Mouse (Mus musculus) megakaryocyte, embryonic 14.5 days (primary cell): ENCODE measurements around the gene Ermp1. TPM values are rescaled to one million over a fixed set of nuclear protein-coding genes. Genes with fewer than 3 reads are reported as not detected.

Experiments
- H3K27me3 ChIP-seq: replicated peaks from 2 replicates; pipeline ENCODE3; 2012; ENCODE audit warnings: inconsistent platforms
- H3K36me3 ChIP-seq: replicated peaks from 2 replicates; pipeline ENCODE3; 2012; ENCODE audit warnings: low read length, inconsistent platforms, mixed read lengths
- H3K4me1 ChIP-seq: 2 replicates; pipeline ENCODE4 v1.6.1; 2012; ENCODE audit warnings: inconsistent platforms
- H3K4me3 ChIP-seq: replicated peaks from 2 replicates; pipeline ENCODE3; 2012; ENCODE audit warnings: moderate library complexity, mild to moderate bottlenecking, inconsistent platforms
- H3K9me3 ChIP-seq: 2 replicates; pipeline ENCODE4 v1.6.1; 2012; ENCODE audit warnings: inconsistent platforms
- FLI1 ChIP-seq: IDR thresholded peaks from 2 replicates; pipeline ENCODE4 v1.6.1; 2012; ENCODE audit warnings: low read length, inconsistent platforms, mixed read lengths
- GATA1 ChIP-seq: IDR thresholded peaks from 3 replicates; pipeline ENCODE4 v1.6.1; 2012; ENCODE audit warnings: mixed read lengths, low read length, inconsistent platforms, borderline replicate concordance
- polyA plus RNA-seq: library from polyadenylated mRNA; stranded (reverse); fragments of >175 nt; gene quantifications from 2 replicates; pipeline ENCODE4 v1.2.3, GENCODE M21; 2012; ENCODE audit warnings: low replicate concordance; ENCODE audit not compliant: insufficient read depth

Gene Ermp1
- polyA plus RNA-seq, 1 experiment, result 0.92 TPM

- Histone ChIP-seq H3K4me1 (peaks cover 13% of the 10 kb centered on the region), H3K36me3 (no peaks in the 10 kb centered on the region), H3K4me3 (no peak overlapping the region), H3K27me3 (peaks cover 23% of the 10 kb centered on the region), H3K9me3 (peaks cover 18% of the 10 kb centered on the region)
- TF ChIP-seq FLI1 (no peak), GATA1 (no peak)
Observed at GRCm38 (mm10) chr19:29653768-29654265, 5.6 kb upstream of the Ermp1 start.

- peaks cover 23% of the 10 kb centered on the region for H3K9me3 ChIP-seq
- H3K4me3 ChIP-seq, result no peak overlapping the region
- TF ChIP-seq FLI1 (no peak), GATA1 (no peak)
- peaks cover 15% of the 10 kb centered on the region for H3K36me3 ChIP-seq
- H3K4me1 ChIP-seq, result peaks cover 22% of the 10 kb centered on the region
- H3K27me3 ChIP-seq, result peaks cover 15% of the 10 kb centered on the region
Observed at GRCm38 (mm10) chr19:29649683-29650082, 1.5 kb upstream of the Ermp1 start.

GRCm38 (mm10) chr19:29648550-29648914, 317 bp upstream of the Ermp1 start:
- Histone ChIP-seq H3K36me3 (peaks cover 16% of the 10 kb centered on the region), H3K4me3 (peak overlapping the region; percentile 99), H3K9me3 (peaks cover 23% of the 10 kb centered on the region), H3K27me3 (peaks cover 11% of the 10 kb centered on the region), H3K4me1 (peaks cover 18% of the 10 kb centered on the region)
- no peak for TF ChIP-seq GATA1
- TF ChIP-seq FLI1, result no peak

- Histone ChIP-seq H3K27me3 (peaks cover 14% of the 10 kb centered on the region), H3K4me3 (no peak overlapping the region), H3K4me1 (peaks cover 30% of the 10 kb centered on the region), H3K9me3 (peaks cover 5% of the 10 kb centered on the region; the same call in 1 of the 2 replicates), H3K36me3 (peaks cover 19% of the 10 kb centered on the region)
- TF ChIP-seq GATA1 (no peak), FLI1 (no peak)
Observed at GRCm38 (mm10) chr19:29644747-29645146, 3.5 kb downstream of the Ermp1 start.

GRCm38 (mm10) chr19:29643194-29643922, 4.9 kb downstream of the Ermp1 start:
- peaks cover 14% of the 10 kb centered on the region for H3K27me3 ChIP-seq
- peaks cover 20% of the 10 kb centered on the region for H3K36me3 ChIP-seq
- TF ChIP-seq FLI1, result no peak
- TF ChIP-seq GATA1, result no peak
- no peak overlapping the region for H3K4me3 ChIP-seq
- peaks cover 5% of the 10 kb centered on the region; the same call in 1 of the 2 replicates for H3K9me3 ChIP-seq
- H3K4me1 ChIP-seq, result peaks cover 26% of the 10 kb centered on the region

GRCm38 (mm10) chr19:29642211-29642610, 6.0 kb downstream of the Ermp1 start:
- Histone ChIP-seq H3K4me1 (peaks cover 22% of the 10 kb centered on the region), H3K36me3 (peaks cover 24% of the 10 kb centered on the region), H3K9me3 (peaks cover 5% of the 10 kb centered on the region; the same call in 1 of the 2 replicates), H3K4me3 (peak overlapping the region; percentile 28), H3K27me3 (peaks cover 14% of the 10 kb centered on the region)
- TF ChIP-seq GATA1 (no peak), FLI1 (no peak)

- Histone ChIP-seq H3K9me3 (peaks cover 5% of the 10 kb centered on the region; the same call in 1 of the 2 replicates), H3K36me3 (peaks cover 31% of the 10 kb centered on the region), H3K4me3 (no peak overlapping the region), H3K27me3 (peaks cover 14% of the 10 kb centered on the region), H3K4me1 (peaks cover 22% of the 10 kb centered on the region)
- no peak for TF ChIP-seq GATA1
- TF ChIP-seq FLI1, result no peak
Observed at GRCm38 (mm10) chr19:29641510-29641909, 6.7 kb downstream of the Ermp1 start.

- Histone ChIP-seq H3K4me3 (peak overlapping the region; percentile 78), H3K4me1 (peaks cover 22% of the 10 kb centered on the region), H3K36me3 (peaks cover 34% of the 10 kb centered on the region)
Observed at GRCm38 (mm10) chr19:29641055-29641454, 7.2 kb downstream of the Ermp1 start.

GRCm38 (mm10) chr19:29612102-29612501, 36.1 kb downstream of the Ermp1 start:
- peaks cover 30% of the 10 kb centered on the region for H3K4me1 ChIP-seq
- H3K4me3 ChIP-seq, result no peak overlapping the region
- TF ChIP-seq GATA1 (no peak), FLI1 (no peak)
- no peaks in the 10 kb centered on the region for H3K9me3 ChIP-seq
- peaks cover 52% of the 10 kb centered on the region for H3K36me3 ChIP-seq
- no peaks in the 10 kb centered on the region for H3K27me3 ChIP-seq

More at GRCm38 (mm10) chr19:29641055-29641454, 7.2 kb downstream of the Ermp1 start:
- Histone ChIP-seq H3K27me3 (peaks cover 14% of the 10 kb centered on the region), H3K9me3 (peaks cover 5% of the 10 kb centered on the region; the same call in 1 of the 2 replicates)
- no peak for TF ChIP-seq FLI1
- TF ChIP-seq GATA1, result no peak

- Histone ChIP-seq H3K27me3 (no peaks in the 10 kb centered on the region), H3K9me3 (no peaks in the 10 kb centered on the region), H3K36me3 (peaks cover 49% of the 10 kb centered on the region), H3K4me3 (no peak overlapping the region), H3K4me1 (peaks cover 32% of the 10 kb centered on the region)
- no peak for TF ChIP-seq FLI1
- no peak for TF ChIP-seq GATA1
Observed at GRCm38 (mm10) chr19:29610907-29611306, 37.3 kb downstream of the Ermp1 start.
